Mouse (Mus musculus) intestine, embryonic 16.5 days (tissue): ENCODE data around the gene Rufy2. TPM values are rescaled to one million over a fixed set of nuclear protein-coding genes. Genes with fewer than 3 reads are reported as not detected.
A peak's percentile ranks its signal among the peaks of the same experiment; 100 is the strongest.

Experiments used
- ATAC-seq: fragments of 200-750 bp; cut with Nextera tagmentation; 2 replicates; pipeline ENCODE4 v1.8.0; 2017; ENCODE audit warnings: moderate TSS enrichment, moderate library complexity
- H3K27ac ChIP-seq: fragments of 300-500 bp; sonication (generic); 2 replicates; pipeline ENCODE4 v1.5.1; 2014; ENCODE audit warnings: mild to moderate bottlenecking, low read length
- H3K27me3 ChIP-seq: fragments of 300-500 bp; sonication (generic); replicated peaks from 2 replicates; pipeline ENCODE4 v1.6.1; 2014; ENCODE audit warnings: low read length, control low read depth, mixed read lengths; ENCODE audit not compliant: control insufficient read depth, insufficient read depth
- H3K36me3 ChIP-seq: fragments of 300-500 bp; sonication (generic); 2 replicates; pipeline ENCODE4 v1.6.1; 2014; ENCODE audit warnings: low read length, control low read depth; ENCODE audit not compliant: control insufficient read depth, insufficient read depth
- H3K4me1 ChIP-seq: fragments of 300-500 bp; sonication (generic); 2 replicates; pipeline ENCODE4 v1.6.1; 2014; ENCODE audit warnings: low read length, control low read depth, mixed read lengths; ENCODE audit not compliant: control insufficient read depth, insufficient read depth
- H3K4me2 ChIP-seq: fragments of 300-500 bp; sonication (generic); 2 replicates; pipeline ENCODE4 v1.6.1; 2014; ENCODE audit warnings: low read depth, low read length, control low read depth
- H3K4me3 ChIP-seq: fragments of 300-500 bp; sonication (generic); 2 replicates; pipeline ENCODE4 v1.5.1; 2014; ENCODE audit warnings: mild to moderate bottlenecking, low read length
- H3K9ac ChIP-seq: fragments of 300-500 bp; sonication (generic); 2 replicates; pipeline ENCODE4 v1.6.1; 2014; ENCODE audit warnings: low read depth, low read length
- H3K9me3 ChIP-seq: fragments of 300-500 bp; sonication (generic); 2 replicates; pipeline ENCODE4 v1.6.1; 2016; ENCODE audit warnings: low read length, control low read depth; ENCODE audit not compliant: control insufficient read depth
- WGBS: fragments of 180-500 bp; shearing (Covaris S2); extraction: QIAGEN DNeasy Blood & Tissue Kit; methylation state at CpG from one replicate; pipeline ENCODE4 v1.1.7; 2014; 5-methylcytosine and 5-hydroxymethylcytosine counted together
- polyA plus RNA-seq: library from polyadenylated mRNA; unstranded; fragments of >200 nt; fragmentation: Nextera tagmentation; extraction: Ambion mirVana; gene quantifications from 2 replicates; pipeline ENCODE4 v1.2.1, GENCODE M21; 2015

Rufy2 gene
- polyA plus RNA-seq, 1 experiment from 2014 or later: 19.6 TPM

DNA sequence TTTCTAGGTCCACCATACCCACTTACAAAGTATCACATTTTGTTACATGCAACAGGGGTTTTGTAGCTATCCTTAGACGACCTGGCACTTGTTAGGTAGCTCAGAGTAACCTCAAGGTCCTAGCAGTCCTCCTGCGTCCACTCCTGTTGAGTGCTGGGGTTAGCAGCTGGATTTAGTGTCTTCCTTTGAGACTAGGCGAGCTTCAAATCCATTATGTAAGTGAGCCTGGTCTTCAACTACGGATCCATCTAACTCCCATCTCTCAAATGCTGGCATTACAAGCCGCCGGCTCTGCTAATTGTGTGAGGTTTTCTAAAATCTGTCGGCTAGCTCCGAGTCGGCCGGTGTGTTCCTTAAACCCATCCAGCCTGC lies 370 bp upstream of the Rufy2 start:
- H3K27ac ChIP-seq: no peak overlapping the region
- no peaks in the 10 kb centered on the region for H3K27me3 ChIP-seq
- peaks cover 4% of the 10 kb centered on the region; the same call in 1 of the 2 replicates for H3K4me1 ChIP-seq
- H3K36me3 ChIP-seq: no peaks in the 10 kb centered on the region
- peak overlapping the region; percentile 91 for H3K9ac ChIP-seq
- H3K4me3 ChIP-seq: peak overlapping the region; percentile 96
- 12% methylated on average over 10 of the region's 10 CpGs for WGBS
- H3K4me2 ChIP-seq: peak overlapping the region; percentile 70
- no peaks in the 10 kb centered on the region for H3K9me3 ChIP-seq
- ATAC-seq: 0 out of 2 replicates have a peak, but pooled peaks have one; percentile 3

GRCm38 (mm10) chr10:62984072-62984471 lies 4.0 kb downstream of the Rufy2 start:
- Histone ChIP-seq H3K4me1 (peaks cover 4% of the 10 kb centered on the region; the same call in 1 of the 2 replicates), H3K4me3 (no peak overlapping the region), H3K27me3 (no peaks in the 10 kb centered on the region), H3K4me2 (no peak overlapping the region), H3K27ac (no peak overlapping the region), H3K9me3 (no peaks in the 10 kb centered on the region), H3K9ac (no peak overlapping the region), H3K36me3 (no peaks in the 10 kb centered on the region)
- ATAC-seq: no peak
- 90% methylated on average over 11 of the region's 11 CpGs for WGBS

DNA sequence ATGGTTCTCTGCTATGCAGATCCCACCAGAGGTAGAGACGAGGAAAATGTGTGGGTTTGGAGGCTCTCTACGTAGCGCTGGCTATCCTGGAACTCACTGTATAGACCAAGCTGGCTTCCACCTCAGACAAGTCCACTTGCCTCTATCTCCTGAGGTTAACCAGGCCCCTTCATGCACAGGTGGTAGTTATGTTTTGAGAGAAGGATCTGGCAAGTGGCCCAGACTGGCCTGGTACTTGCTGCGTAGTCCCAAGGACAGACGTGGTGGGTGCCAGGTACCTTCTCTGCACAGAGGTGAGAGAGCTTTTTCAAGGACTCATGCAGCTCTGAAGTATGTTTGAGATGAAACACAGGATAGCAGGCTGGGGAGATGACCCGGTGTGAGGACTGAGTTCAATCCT lies 4.5 kb downstream of the Rufy2 start:
- WGBS: 84% methylated on average over 6 of the region's 6 CpGs
- Histone ChIP-seq H3K27me3 (no peaks in the 10 kb centered on the region), H3K4me2 (no peak overlapping the region), H3K36me3 (no peaks in the 10 kb centered on the region), H3K9me3 (no peaks in the 10 kb centered on the region), H3K9ac (no peak overlapping the region), H3K27ac (no peak overlapping the region), H3K4me1 (peaks cover 4% of the 10 kb centered on the region; the same call in 1 of the 2 replicates), H3K4me3 (no peak overlapping the region)
- ATAC-seq: no peak

DNA sequence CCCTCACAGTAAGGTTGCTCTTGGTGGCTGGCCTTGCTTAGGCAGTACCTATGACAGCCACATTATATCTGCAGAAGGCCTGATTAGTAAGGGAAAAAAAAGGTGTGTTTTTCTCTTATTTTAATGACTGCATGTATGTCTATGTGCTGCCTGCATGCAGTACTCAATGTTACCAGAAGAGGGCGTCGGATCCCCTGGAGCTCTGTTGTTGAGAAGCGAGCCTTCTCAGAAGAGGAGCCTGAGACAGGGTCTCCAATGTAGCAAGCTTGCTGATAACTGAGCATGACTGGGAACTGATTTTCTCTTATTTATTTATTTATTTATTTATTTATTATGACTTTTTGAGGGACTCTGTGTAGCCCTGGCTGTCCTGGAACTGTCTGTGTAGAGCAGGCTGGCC lies 7.3 kb downstream of the Rufy2 start:
- Histone ChIP-seq H3K4me3 (no peak overlapping the region), H3K36me3 (no peaks in the 10 kb centered on the region), H3K9ac (no peak overlapping the region), H3K4me2 (no peak overlapping the region), H3K27ac (no peak overlapping the region), H3K27me3 (no peaks in the 10 kb centered on the region), H3K9me3 (no peaks in the 10 kb centered on the region), H3K4me1 (no peaks in the 10 kb centered on the region)
- 32% methylated on average over 3 of the region's 3 CpGs for WGBS
- no peak for ATAC-seq

DNA sequence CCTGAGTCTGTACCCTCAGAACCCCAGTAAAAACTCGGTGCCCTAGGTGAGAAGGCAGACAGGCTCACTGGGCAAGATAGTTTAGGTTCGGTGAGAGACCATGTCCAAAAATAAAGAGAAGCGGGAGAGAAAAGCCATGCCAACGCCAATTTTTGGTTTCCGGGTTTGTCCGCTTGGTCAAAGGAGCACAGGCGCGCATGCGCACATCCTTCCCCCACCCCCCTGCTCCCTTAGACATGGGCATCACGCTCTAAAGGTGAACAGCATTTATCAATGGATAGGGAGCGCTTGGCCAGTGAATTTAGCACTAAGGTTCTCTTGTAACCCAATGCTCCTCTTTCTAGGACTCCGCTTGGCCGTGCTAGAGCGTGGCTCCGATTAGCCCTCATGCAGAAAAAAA lies 10.6 kb downstream of the Rufy2 start:
- H3K9ac ChIP-seq: no peak overlapping the region
- no peaks in the 10 kb centered on the region for H3K9me3 ChIP-seq
- no peaks in the 10 kb centered on the region for H3K27me3 ChIP-seq
- H3K4me3 ChIP-seq: no peak overlapping the region
- no peaks in the 10 kb centered on the region for H3K36me3 ChIP-seq
- WGBS: 94% methylated on average over 15 of the region's 15 CpGs
- no peaks in the 10 kb centered on the region for H3K4me1 ChIP-seq
- no peak overlapping the region for H3K4me2 ChIP-seq
- no peak overlapping the region for H3K27ac ChIP-seq
- ATAC-seq: no peak

DNA sequence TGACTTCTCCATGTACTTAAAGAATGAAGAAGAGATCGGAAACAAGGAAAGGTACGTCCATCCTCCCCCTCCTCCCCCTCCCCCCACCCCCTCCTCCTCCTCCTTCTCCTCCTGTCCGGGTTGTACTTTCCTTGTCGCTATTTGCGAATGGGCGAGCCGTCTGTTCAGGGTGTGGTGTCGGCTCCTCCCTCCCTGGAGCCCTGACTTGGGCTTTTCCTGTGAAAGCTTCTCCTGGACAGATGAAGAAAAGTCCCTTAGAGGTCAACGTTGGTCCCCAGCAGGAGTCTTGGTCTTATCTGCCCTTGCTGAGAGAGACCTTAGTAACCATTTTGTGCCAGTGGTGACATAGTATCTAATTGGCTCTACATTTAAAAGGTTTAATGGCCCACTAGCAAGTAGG lies 14.0 kb downstream of the Rufy2 start:
- H3K9ac ChIP-seq: no peak overlapping the region
- 70% methylated on average over 8 of the region's 9 CpGs for WGBS
- H3K36me3 ChIP-seq: 0 out of 2 replicates have a peak, but pooled peaks cover 12% of the 10 kb centered on the region
- H3K27ac ChIP-seq: no peak overlapping the region
- no peaks in the 10 kb centered on the region for H3K4me1 ChIP-seq
- H3K27me3 ChIP-seq: no peaks in the 10 kb centered on the region
- H3K4me3 ChIP-seq: no peak overlapping the region
- no peak for ATAC-seq
- H3K9me3 ChIP-seq: no peaks in the 10 kb centered on the region
- H3K4me2 ChIP-seq: no peak overlapping the region

DNA sequence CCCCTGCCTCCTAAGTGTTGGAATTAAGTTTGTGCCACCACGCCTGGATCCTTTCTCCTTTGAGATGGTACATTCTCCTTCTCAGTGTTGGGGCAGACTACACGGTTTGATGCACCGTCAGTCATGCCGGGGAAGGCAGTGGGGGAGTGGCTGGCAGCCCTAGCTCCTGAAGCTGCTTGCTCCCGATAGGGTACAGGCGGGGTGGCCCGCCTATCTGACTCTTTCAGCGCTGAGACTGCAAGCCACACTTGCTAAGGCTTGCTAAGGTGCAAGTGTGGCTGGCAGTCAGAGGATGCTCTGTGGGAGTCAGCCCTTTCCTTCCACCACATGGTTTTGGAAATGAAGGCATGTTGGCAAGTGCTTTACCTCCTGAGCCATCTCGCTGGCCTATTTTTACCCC lies 20.6 kb downstream of the Rufy2 start:
- 73% methylated on average over 9 of the region's 9 CpGs for WGBS
- Histone ChIP-seq H3K36me3 (peaks cover 16% of the 10 kb centered on the region; the same call in 1 of the 2 replicates), H3K27ac (no peak overlapping the region), H3K4me3 (no peak overlapping the region), H3K9me3 (no peaks in the 10 kb centered on the region), H3K27me3 (no peaks in the 10 kb centered on the region), H3K9ac (no peak overlapping the region), H3K4me2 (no peak overlapping the region), H3K4me1 (no peaks in the 10 kb centered on the region)
- ATAC-seq: no peak

DNA sequence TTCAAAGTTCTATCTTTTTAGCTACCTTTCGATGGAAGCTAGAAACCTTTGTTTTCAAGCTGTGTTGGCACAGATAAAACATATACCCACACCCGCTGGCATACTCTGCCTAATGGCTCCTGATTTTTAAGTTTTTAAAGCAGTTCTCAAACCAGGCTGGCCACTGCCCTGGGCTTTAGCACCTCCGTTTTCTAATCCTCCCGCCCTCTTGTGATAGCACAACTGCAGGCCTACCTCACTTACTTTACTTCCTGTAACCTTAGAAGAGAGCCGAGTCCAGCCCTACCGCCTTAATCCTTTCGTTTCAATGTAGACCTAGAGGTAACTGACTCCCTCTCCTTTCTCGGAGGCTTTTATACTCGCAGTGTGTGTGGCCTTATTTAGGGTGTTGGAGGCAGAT lies 23.2 kb downstream of the Rufy2 start:
- no peaks in the 10 kb centered on the region for H3K4me1 ChIP-seq
- peaks cover 6% of the 10 kb centered on the region; the same call in 1 of the 2 replicates for H3K36me3 ChIP-seq
- 76% methylated on average over 9 of the region's 9 CpGs for WGBS
- no peak overlapping the region for H3K9ac ChIP-seq
- ATAC-seq: no peak
- no peak overlapping the region for H3K4me2 ChIP-seq
- no peaks in the 10 kb centered on the region for H3K27me3 ChIP-seq
- H3K27ac ChIP-seq: no peak overlapping the region
- H3K9me3 ChIP-seq: no peaks in the 10 kb centered on the region
- no peak overlapping the region for H3K4me3 ChIP-seq

- H3K4me3 ChIP-seq: no peak overlapping the region
- H3K9me3 ChIP-seq: no peaks in the 10 kb centered on the region
- H3K4me1 ChIP-seq: no peaks in the 10 kb centered on the region
- no peak overlapping the region for H3K27ac ChIP-seq
- peaks cover 6% of the 10 kb centered on the region; the same call in 1 of the 2 replicates for H3K36me3 ChIP-seq
- no peak for ATAC-seq
- H3K27me3 ChIP-seq: no peaks in the 10 kb centered on the region
- H3K4me2 ChIP-seq: no peak overlapping the region
- no peak overlapping the region for H3K9ac ChIP-seq
- WGBS: 90% methylated on average over 9 of the region's 9 CpGs
Observed at GRCm38 (mm10) chr10:63004556-63004955, 24.5 kb downstream of the Rufy2 start.

GRCm38 (mm10) chr10:63008193-63008592 lies 28.2 kb downstream of the Rufy2 start:
- Histone ChIP-seq H3K27ac (no peak overlapping the region), H3K9ac (no peak overlapping the region), H3K27me3 (no peaks in the 10 kb centered on the region), H3K4me2 (no peak overlapping the region), H3K4me3 (no peak overlapping the region), H3K9me3 (no peaks in the 10 kb centered on the region), H3K4me1 (no peaks in the 10 kb centered on the region), H3K36me3 (peaks cover 8% of the 10 kb centered on the region; the same call in 1 of the 2 replicates)
- WGBS: 57% methylated on average over 3 of the region's 3 CpGs
- no peak for ATAC-seq
